Mouse (Mus musculus): Measurements from ENCODE around the gene Has1. TPM values are rescaled to one million over a fixed set of nuclear protein-coding genes. Genes with fewer than 3 reads are reported as not detected.
"Not testable (repeated sequence)": the region's sequence is repeated elsewhere in the genome, so short reads cannot be mapped to it uniquely, and the experiment has no call there.

Has1 gene
- polyA plus RNA-seq, 1 experiment from 2014 or later, result not detected

DNA sequence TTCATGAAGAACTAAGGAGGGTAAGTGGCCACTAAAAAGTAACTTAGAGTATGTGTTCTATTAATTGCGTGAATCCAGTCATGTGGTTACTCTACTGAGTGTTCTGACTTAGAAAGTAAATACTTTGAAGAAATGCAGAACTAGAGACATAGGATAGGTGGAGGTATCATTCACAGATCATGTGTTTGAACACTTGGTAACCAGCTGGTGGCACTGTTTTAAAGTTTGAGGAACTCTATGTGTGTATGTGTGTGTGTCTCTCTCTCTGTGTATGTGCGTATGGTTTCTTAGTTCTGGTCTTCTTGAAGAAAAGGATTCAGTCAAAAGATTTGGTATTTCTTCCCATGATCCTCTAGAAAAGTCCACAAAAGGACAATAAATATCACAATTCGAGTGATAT lies 5.1 kb upstream of the Has1 start:
- Histone ChIP-seq H3K4me3 (ENCODE audit: inconsistent target) (no peak overlapping the region), H3K27ac (no peak overlapping the region), H3K36me3 (ENCODE audit: inconsistent target) (no peaks in the 10 kb centered on the region), H3K79me2 (ENCODE audit: inconsistent target) (no peaks in the 10 kb centered on the region)
- WGBS (ENCODE audit: missing documents), result 50% methylated on average over 1 of the region's 3 CpGs

DNA sequence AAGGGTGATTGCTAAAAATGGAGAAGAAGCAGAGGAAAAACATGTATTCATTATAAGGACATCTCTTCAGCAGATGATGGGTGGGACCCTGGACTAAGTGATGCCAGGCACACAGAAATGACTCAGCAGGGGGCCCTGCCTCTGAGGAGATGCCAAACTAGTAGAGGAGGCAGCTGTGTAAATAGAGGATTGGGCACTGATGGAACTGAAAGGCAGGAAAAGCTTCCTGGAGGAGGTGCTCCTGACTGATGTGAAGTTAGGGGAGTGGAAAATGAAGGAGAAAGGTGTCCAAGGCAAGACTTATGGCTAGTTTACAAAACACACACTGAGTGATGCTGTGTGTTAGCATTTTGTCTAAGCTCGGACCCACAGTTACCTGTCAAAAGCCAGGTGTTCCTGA lies 2.4 kb upstream of the Has1 start:
- WGBS (ENCODE audit: missing documents), result 50% methylated on average over 1 of the region's 1 CpGs
- H3K4me3 ChIP-seq (ENCODE audit: inconsistent target), result no peak overlapping the region
- H3K27ac ChIP-seq, result no peak overlapping the region
- no peaks in the 10 kb centered on the region for H3K36me3 ChIP-seq (ENCODE audit: inconsistent target)
- no peaks in the 10 kb centered on the region for H3K79me2 ChIP-seq (ENCODE audit: inconsistent target)

DNA sequence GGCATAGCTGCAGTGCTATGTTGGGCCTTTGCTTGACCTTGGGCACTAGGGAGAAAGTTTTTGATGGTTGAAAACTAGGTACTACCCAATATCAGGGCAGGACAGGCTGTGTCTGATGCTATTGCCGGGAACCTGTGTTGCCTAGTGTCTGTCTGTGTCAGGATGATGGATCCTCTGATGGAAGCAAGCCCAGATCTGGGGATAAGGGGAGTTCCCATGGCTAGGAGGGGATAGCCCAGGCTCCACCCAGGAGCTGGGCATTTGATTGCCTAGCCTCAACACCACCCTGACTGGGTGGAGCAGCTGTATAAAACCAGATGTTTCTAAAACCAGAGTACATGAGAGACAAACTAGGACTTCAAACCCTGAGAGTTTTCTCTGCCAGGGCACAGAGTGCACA lies 1.6 kb upstream of the Has1 start:
- H3K4me3 ChIP-seq (ENCODE audit: inconsistent target), result no peak overlapping the region
- H3K27ac ChIP-seq, result no peak overlapping the region
- no peaks in the 10 kb centered on the region for H3K79me2 ChIP-seq (ENCODE audit: inconsistent target)
- no peaks in the 10 kb centered on the region for H3K36me3 ChIP-seq (ENCODE audit: inconsistent target)
- 92% methylated on average over 1 of the region's 1 CpGs for WGBS (ENCODE audit: missing documents)

DNA sequence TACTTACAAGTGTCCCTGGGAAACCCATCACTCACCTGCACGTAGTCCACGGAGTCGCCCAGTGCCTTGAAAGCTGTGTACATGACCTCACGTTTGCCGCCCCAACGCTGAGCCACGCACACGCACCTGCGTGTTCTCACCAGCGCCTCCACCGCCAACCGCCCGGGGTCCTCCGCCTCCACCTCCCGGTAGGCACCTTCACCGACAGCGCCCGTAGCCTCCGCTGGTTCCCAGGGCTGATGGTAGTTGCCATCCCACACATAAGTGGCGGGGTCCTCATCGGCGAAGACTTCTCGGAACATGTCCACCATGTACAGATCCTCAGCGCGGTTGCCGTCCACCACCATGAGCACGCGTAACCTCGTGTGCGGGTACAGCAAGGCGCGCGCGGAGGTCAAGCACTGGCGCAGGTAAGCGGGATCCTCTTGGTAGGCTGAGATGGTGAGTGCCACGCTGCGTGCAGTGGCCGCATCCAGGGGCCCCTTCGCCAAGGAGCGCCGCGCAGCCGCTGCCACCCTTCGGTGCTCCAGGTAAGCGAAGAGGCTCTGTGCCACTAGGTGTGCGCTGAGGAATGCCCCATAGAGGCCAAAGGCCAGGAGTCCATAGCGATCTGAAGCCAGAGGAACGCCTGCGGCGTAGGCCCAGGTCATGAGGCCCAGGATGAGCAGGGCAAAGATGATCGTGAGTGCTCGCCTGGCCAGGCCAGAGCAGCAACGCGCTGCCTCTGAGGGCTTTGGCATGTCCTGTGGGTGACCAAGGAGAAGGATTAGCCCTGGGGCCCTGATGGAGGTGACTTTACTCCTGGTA lies 4.9 kb downstream of the Has1 start:
- H3K36me3 ChIP-seq (ENCODE audit: inconsistent target), result no peaks in the 10 kb centered on the region
- no peak overlapping the region for H3K27ac ChIP-seq
- WGBS (ENCODE audit: missing documents), result 43% methylated on average over 55 of the region's 55 CpGs
- H3K4me3 ChIP-seq (ENCODE audit: inconsistent target), result no peak overlapping the region
- no peaks in the 10 kb centered on the region for H3K79me2 ChIP-seq (ENCODE audit: inconsistent target)

DNA sequence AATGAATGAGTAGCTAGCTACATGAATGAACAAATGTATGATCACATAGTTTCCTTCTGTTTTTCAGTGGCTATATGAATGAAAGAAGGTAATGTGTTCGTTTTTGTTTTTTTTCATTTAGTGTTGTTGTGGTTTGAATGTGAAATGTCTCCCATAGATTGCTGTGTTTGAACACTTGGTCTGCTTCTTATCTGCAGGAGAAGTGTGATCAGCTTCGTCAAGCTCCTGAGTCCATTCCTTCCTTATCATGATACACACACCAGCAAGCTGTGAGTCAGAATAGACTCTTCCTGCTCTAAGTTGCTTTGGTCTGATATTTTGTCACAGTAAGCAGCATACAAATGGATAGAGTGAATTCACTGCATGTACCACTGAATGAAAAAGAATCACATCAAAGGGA lies 6.0 kb downstream of the Has1 start:
- no peak overlapping the region for H3K4me3 ChIP-seq (ENCODE audit: inconsistent target)
- WGBS (ENCODE audit: missing documents), result 21% methylated on average over 2 of the region's 2 CpGs
- H3K36me3 ChIP-seq (ENCODE audit: inconsistent target), result no peaks in the 10 kb centered on the region
- no peaks in the 10 kb centered on the region for H3K79me2 ChIP-seq (ENCODE audit: inconsistent target)
- no peak overlapping the region for H3K27ac ChIP-seq

DNA sequence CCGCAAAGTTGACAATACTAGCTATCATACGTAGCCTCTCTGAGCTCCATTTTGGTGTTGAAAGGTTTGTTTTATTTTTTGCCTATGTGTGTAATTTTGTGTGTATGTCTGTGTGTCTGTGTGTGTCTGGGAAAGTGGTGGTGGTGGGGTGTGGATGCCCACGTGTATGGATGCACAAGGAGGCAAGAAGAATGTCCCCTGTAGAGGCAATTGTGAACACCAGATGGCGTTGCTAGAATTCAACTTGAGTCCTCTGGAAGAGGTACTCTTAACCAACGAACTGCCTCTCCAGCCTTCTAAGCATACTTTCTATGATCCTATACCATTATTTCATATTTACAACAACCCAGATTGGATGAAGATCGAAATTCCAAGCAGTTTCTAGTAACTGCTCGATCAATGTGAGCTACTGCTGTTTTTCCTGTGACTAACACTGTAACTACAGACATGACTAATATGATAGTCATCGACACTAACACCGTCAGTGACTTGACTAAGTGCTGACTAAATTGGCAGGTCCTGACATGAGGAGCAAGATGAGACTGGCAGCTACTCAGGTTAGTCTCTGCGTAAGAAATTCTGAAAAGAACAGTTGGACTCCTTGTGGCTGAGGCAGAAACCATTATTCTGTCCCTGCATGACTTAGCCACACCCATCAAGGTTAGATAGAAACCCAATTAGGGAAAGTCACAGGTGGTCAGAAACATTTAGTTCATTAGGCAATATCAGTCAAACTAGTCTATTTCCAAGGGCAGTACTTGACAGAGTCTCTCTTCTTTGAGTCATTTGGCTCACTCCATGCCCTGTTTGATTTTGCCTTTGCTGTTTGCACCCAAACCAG lies 9.6 kb downstream of the Has1 start:
- Histone ChIP-seq H3K27ac (no peak overlapping the region), H3K36me3 (ENCODE audit: inconsistent target) (no peaks in the 10 kb centered on the region), H3K4me3 (ENCODE audit: inconsistent target) (no peak overlapping the region), H3K79me2 (ENCODE audit: inconsistent target) (no peaks in the 10 kb centered on the region)
- 56% methylated on average over 10 of the region's 10 CpGs for WGBS (ENCODE audit: missing documents)

DNA sequence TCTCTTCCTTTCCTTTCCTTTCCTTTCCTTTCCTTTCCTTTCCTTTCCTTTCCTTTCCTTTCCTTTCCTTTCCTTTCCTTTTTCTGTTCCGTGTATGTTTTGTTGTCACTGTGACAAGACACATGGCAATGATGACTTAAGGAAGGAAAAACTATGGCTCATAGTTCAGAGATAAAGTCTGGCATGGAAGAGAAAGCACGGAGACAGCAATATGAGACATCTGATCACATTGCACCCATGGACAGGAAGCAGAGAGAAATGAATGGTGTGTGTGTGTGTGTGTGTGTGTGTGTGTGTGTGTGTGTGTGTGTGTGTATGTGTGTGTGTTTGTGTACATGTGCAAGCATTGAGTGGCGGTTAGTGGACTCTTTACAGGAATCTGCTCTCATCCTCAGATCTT lies 10.4 kb downstream of the Has1 start:
- not testable (repeated sequence) for H3K4me3 ChIP-seq (ENCODE audit: inconsistent target); H3K36me3 ChIP-seq (ENCODE audit: inconsistent target); H3K27ac ChIP-seq; H3K79me2 ChIP-seq (ENCODE audit: inconsistent target)
- 76% methylated on average over 3 of the region's 3 CpGs for WGBS (ENCODE audit: missing documents)

DNA sequence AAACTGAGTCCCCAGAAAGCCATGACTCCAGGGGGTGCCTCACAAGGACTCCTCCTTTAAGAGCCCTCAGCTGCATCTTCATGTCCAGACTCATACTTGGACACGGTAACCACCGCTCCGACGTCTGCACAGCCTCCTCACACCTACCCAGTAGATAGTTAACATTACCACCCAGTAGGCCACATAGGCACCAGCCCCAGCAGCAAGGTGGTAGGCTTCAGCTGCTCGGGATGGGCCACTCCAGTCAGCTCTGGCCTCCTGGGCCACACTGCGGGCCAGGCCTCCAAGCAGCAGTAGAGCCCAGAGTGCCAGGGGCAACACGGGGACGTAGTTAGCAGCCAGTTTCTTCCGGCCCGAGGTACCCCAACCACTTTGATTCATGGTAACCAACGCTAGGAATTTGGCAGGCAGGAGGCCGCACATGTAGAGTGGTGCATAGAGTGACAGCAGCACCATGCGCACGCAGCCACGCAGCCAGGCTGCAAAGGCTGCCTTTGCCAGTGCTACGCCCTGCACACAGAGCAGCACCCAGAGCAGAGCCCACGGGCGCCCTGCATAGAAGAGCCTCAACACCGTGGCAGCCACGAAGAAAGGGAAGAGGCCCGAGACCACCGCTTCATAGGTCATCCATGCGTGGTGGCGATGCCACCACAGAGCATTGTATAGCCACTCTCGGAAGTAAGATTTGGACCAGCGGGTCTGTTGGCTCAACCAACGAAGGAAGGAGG lies 11.3 kb downstream of the Has1 start:
- Histone ChIP-seq H3K79me2 (ENCODE audit: inconsistent target) (peaks cover 5% of the 10 kb centered on the region; the same call in 1 of the 2 replicates), H3K27ac (no peak overlapping the region), H3K4me3 (ENCODE audit: inconsistent target) (no peak overlapping the region), H3K36me3 (ENCODE audit: inconsistent target) (no peaks in the 10 kb centered on the region)
- 84% methylated on average over 25 of the region's 27 CpGs for WGBS (ENCODE audit: missing documents)

DNA sequence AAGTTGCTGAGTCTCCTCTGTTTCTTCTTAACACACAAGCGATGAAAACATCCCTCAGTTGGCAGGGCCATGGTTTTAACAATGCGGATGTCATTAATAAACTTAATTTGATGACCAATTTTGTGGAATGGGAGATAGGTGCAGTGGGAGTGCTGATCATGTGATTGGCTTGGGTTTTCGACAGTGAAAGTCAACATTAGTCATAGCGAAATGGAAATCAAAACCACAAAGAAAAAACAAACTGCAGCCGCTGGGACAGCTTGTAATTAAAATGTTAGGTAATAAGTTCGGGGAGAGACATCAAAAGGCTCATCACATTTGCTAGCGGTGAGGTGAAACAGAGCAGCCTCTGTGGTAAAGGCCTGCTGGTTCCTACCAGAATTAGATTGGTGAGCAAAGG lies 14.2 kb downstream of the Has1 start:
- H3K4me3 ChIP-seq (ENCODE audit: inconsistent target), result no peak overlapping the region
- peaks cover 7% of the 10 kb centered on the region; the same call in 1 of the 2 replicates for H3K79me2 ChIP-seq (ENCODE audit: inconsistent target)
- H3K27ac ChIP-seq, result no peak overlapping the region
- no peaks in the 10 kb centered on the region for H3K36me3 ChIP-seq (ENCODE audit: inconsistent target)
- WGBS (ENCODE audit: missing documents), result 79% methylated on average over 7 of the region's 7 CpGs

DNA sequence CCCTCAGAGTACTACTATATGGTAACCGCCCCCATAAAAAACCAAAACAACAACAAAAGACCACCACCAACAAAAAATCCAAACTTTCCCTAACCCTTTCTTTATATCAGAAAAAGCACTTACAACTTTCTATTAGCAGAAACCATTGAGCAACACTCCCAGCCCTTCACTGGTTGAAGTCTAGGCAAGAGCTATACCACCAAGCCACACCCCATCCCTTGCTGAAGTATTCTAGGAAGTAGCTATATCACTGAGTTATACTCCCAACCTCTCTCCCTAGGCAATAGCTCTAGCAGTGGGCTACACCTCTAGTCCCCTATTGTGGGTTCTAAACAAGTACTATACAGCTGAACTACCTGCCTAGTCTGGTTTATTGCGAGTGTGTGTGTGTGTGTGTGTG lies 15.7 kb downstream of the Has1 start:
- Histone ChIP-seq H3K36me3 (ENCODE audit: inconsistent target) (no peaks in the 10 kb centered on the region), H3K27ac (0 out of 2 replicates have a peak overlapping the region, but pooled peaks have one; percentile 88), H3K4me3 (ENCODE audit: inconsistent target) (peak overlapping the region; percentile 80; the same call in 1 of the 2 replicates), H3K79me2 (ENCODE audit: inconsistent target) (peaks cover 7% of the 10 kb centered on the region; the same call in 1 of the 2 replicates)
- WGBS (ENCODE audit: missing documents), result 95% methylated on average over 2 of the region's 2 CpGs

DNA sequence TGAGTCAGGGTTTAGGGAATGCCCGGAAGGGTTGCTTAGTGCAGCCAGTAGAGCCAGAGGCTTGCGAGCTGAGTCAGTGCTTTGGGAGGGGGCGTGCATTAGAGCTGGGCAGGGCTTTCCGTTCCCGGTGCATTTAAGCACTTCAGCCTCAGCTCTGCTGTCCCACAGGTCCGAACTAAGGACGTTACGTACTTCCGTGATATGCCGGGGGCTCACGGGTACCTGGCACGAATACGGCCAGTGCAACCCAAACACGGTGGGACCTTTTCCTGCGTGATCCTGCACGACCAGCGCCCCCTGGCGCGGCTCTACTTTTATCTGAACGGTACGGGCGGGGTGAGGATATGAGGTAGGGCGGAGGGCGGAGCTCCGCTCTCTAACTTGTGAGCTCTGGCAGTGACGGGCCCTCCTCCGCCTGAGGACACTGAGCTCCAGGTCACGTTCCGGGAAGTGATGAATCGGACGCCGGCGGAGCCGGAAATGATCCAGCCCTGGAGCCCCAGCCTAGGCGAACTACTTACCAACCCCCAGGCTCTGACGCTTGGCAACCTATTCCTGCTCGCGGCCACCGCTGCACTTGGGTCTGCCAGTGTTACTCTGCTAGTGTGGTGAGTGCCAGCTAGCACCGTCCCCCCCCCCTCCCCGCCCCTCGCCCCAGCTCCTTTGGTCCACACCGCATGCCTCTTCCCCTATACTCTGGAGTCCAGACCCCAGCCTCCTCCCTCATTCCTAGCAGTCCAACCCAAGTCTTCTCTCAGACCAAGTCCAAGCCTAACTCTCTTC lies 16.9 kb downstream of the Has1 start:
- 1% methylated on average over 41 of the region's 43 CpGs for WGBS (ENCODE audit: missing documents)
- Histone ChIP-seq H3K4me3 (ENCODE audit: inconsistent target) (peak overlapping the region; percentile 80), H3K36me3 (ENCODE audit: inconsistent target) (no peaks in the 10 kb centered on the region), H3K79me2 (ENCODE audit: inconsistent target) (peaks cover 7% of the 10 kb centered on the region; the same call in 1 of the 2 replicates), H3K27ac (peak overlapping the region; percentile 88)

DNA sequence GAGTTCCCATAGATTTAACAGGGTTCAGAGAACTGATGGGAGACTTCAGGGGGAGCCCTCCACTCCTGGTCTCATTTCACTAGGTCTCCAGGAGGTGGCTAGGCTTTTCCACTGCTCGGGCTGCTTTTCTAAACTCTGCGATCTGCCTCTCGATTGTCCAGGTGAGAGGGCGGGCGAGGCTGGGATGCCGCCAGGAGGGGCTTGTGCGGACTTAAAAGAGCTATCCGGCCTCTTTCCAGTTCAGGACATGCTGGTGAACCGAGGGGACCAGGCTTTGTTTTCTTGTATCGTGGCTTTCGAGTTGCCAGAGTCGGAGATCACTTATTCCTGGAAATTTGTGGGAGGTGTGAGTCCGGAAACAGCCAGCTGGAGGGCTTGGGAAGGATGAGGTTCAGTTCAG lies 17.6 kb downstream of the Has1 start:
- Histone ChIP-seq H3K79me2 (ENCODE audit: inconsistent target) (peaks cover 7% of the 10 kb centered on the region; the same call in 1 of the 2 replicates), H3K4me3 (ENCODE audit: inconsistent target) (peak overlapping the region; percentile 80; the same call in 1 of the 2 replicates), H3K36me3 (ENCODE audit: inconsistent target) (no peaks in the 10 kb centered on the region), H3K27ac (peak overlapping the region; percentile 88)
- 42% methylated on average over 13 of the region's 13 CpGs for WGBS (ENCODE audit: missing documents)

DNA sequence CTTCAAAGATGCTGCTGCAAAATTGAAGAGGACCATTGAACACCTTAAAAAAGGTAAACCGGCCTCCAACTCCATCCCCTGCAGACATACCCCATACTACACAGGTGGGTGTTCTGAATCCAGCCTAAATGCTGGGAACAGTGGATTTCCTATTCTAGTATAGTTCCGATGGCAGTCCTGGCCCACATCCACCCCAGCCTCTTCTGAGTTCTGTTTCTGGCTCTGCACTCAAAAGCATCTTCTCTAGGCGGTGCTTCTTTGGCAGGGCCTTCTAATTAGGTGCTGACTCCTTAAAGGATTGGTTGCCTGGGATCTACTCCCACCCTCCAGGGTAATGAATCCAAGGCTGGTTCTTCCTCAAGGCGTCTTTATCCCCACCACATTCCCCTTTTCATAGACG lies 18.9 kb downstream of the Has1 start:
- Histone ChIP-seq H3K79me2 (ENCODE audit: inconsistent target) (peaks cover 7% of the 10 kb centered on the region; the same call in 1 of the 2 replicates), H3K36me3 (ENCODE audit: inconsistent target) (no peaks in the 10 kb centered on the region), H3K27ac (no peak overlapping the region), H3K4me3 (ENCODE audit: inconsistent target) (no peak overlapping the region)
- WGBS (ENCODE audit: missing documents), result 95% methylated on average over 5 of the region's 5 CpGs

DNA sequence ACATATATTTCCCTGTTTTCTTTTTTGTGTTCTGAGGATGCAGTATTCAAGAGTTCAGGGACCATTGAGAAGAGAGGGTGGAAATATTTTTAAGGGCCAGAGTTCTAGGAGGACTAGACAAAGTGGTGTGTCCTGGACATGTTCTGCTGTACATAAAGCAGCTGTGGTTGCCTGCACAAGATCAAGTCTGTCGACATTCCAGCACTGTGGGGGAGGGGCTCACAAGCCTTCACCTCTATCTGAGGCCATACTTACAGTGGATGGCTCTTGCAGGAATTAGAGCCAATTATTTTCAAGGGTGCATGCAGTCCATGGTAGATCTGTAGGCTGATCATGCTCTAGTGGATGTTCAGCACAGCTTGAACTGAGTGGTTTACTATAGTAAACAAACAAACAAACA lies 20.1 kb downstream of the Has1 start:
- 44% methylated on average over 1 of the region's 1 CpGs for WGBS (ENCODE audit: missing documents)
- H3K27ac ChIP-seq, result no peak overlapping the region
- no peaks in the 10 kb centered on the region for H3K36me3 ChIP-seq (ENCODE audit: inconsistent target)

More for the DNA sequence above, 20.1 kb downstream of the Has1 start:
- Histone ChIP-seq H3K79me2 (ENCODE audit: inconsistent target) (peaks cover 7% of the 10 kb centered on the region; the same call in 1 of the 2 replicates), H3K4me3 (ENCODE audit: inconsistent target) (no peak overlapping the region)
